Mouse (Mus musculus): Measurements from ENCODE around the gene Ankrd11. TPM values are rescaled to one million over a fixed set of nuclear protein-coding genes. Genes with fewer than 3 reads are reported as not detected.

The Ankrd11 gene
- polyA plus RNA-seq, 1 experiment from 2014 or later, result 13.6 TPM

DNA sequence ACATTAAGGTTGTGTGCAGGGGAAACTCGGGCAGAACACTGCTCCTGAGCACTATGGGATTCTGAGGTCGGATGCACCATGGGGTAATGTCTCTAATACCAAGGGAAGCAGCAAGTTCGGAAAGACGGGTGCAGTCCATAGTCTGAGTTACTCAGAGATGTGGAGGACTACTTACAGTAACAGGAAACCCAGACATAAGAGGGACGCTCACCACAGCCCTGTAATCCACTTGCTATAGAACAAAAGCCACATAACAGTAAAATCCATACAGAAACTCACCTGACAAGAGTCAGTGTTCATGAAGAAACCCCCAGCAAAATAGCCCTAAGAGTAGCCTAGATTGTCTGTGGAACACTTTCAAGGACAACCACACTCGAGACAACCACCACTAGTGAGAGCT is 118.0 kb downstream of the Ankrd11 start:
- no peak for ATAC-seq (ENCODE audit: low read depth)
- Histone ChIP-seq H3K9ac (no peak overlapping the region), H3K4me3 (replicated peaks) (no peak overlapping the region), H3K9me3 (replicated peaks) (no peaks in the 10 kb centered on the region), H3K4me1 (replicated peaks) (peaks cover 64% of the 10 kb centered on the region), H3K27me3 (no peaks in the 10 kb centered on the region), H3K27ac (no peak overlapping the region), H3K36me3 (peaks cover 5% of the 10 kb centered on the region; the same call in 1 of the 2 replicates), H3K4me2 (no peak overlapping the region)
- no peak for DNase-seq
- WGBS (ENCODE audit: insufficient replicate concordance), result 47% methylated on average over 6 of the region's 6 CpGs

DNA sequence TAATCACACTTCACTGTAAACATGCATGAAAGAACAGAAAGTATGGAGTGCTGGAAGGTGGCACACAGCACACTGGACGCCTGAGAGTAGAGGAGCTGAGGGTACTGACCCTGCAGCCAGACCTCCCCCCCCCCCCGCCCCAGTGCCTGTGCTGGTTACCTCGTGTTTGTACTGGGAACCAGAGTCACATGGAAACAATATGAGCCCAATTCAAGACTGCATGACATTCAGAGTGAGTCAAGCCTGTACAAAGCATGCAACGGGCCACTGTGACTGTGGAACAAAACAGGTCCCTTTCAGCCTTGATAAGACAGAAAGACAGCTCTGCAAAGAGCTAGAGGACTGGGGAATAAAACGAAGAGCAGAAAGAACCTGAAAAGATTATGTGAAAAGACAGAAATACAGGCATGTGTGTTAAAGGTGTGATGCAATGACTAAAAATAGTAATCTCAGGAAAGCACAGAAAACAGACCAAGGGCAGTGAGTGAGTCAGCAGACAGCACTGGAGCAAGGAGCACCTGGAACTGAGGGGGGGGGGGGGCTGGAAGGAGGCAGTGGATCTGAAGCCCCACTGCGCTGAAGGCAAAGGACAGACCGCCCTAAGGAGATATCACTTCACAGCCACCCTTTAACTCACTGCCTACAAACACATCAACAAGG is 118.5 kb downstream of the Ankrd11 start:
- no peak overlapping the region for H3K27ac ChIP-seq

DNA sequence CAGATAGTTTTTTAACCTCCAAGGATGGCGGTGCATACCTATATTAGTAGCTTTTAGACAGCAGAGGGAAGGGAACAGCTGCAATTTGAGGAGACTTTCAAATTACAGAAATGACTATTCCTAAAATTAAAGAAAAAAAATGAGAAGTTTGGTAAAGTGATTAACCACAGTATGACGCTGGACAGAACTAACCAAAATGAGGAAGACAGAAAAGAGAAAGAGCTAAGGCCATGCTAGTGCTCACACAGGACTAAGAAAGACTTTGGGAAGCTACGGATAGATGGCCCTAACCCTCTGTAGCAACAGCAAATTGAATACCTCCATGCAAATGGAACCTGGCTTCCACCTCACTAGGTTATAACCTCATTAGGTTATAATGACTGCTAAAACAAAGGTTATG is 119.1 kb downstream of the Ankrd11 start:
- Histone ChIP-seq H3K27ac (no peak overlapping the region), H3K9ac (no peak overlapping the region), H3K4me3 (replicated peaks) (no peak overlapping the region), H3K27me3 (no peaks in the 10 kb centered on the region), H3K9me3 (replicated peaks) (no peaks in the 10 kb centered on the region), H3K4me2 (no peak overlapping the region), H3K4me1 (replicated peaks) (peaks cover 75% of the 10 kb centered on the region), H3K36me3 (peaks cover 5% of the 10 kb centered on the region; the same call in 1 of the 2 replicates)
- ATAC-seq (ENCODE audit: low read depth), result no peak
- DNase-seq, result no peak
- 60% methylated on average over 3 of the region's 3 CpGs for WGBS (ENCODE audit: insufficient replicate concordance)

More for the DNA sequence above, 118.5 kb downstream of the Ankrd11 start:
- no peak for ATAC-seq (ENCODE audit: low read depth)
- no peaks in the 10 kb centered on the region for H3K9me3 ChIP-seq (replicated peaks)
- DNase-seq, result no peak
- H3K4me3 ChIP-seq (replicated peaks), result no peak overlapping the region
- 0 out of 2 replicates have a peak overlapping the region, but pooled peaks have one; percentile 11 for H3K9ac ChIP-seq
- WGBS (ENCODE audit: insufficient replicate concordance), result 43% methylated on average over 7 of the region's 7 CpGs
- peaks cover 5% of the 10 kb centered on the region; the same call in 1 of the 2 replicates for H3K36me3 ChIP-seq
- peaks cover 69% of the 10 kb centered on the region for H3K4me1 ChIP-seq (replicated peaks)
- H3K4me2 ChIP-seq, result no peak overlapping the region
- no peaks in the 10 kb centered on the region for H3K27me3 ChIP-seq

DNA sequence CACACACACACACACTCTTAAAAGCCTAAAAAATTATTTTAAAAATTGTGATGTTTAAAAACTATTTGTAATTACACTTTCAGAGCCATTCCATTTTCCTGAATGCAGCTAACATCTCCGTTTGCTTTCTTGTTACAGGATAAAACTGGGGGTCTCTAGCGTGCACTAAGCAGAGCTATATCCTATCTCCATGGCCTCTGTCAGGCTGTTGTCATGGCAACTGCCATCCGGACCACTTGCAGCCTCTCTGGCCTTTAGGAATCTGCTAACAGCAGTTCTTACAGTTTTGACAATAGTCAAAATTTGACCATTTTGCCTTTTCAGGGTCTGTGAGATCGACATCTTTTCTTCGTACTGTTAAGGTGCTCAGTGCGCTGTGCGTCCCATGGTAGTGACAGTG is 121.2 kb downstream of the Ankrd11 start:
- H3K27me3 ChIP-seq, result no peaks in the 10 kb centered on the region
- peaks cover 77% of the 10 kb centered on the region for H3K4me1 ChIP-seq (replicated peaks)
- peaks cover 3% of the 10 kb centered on the region for H3K36me3 ChIP-seq
- H3K9me3 ChIP-seq (replicated peaks), result no peaks in the 10 kb centered on the region
- H3K4me2 ChIP-seq, result no peak overlapping the region
- no peak overlapping the region for H3K4me3 ChIP-seq (replicated peaks)
- ATAC-seq (ENCODE audit: low read depth) (no peak), DNase-seq (no peak)
- WGBS (ENCODE audit: insufficient replicate concordance), result 82% methylated on average over 7 of the region's 7 CpGs
- H3K9ac ChIP-seq, result no peak overlapping the region
- no peak overlapping the region for H3K27ac ChIP-seq

DNA sequence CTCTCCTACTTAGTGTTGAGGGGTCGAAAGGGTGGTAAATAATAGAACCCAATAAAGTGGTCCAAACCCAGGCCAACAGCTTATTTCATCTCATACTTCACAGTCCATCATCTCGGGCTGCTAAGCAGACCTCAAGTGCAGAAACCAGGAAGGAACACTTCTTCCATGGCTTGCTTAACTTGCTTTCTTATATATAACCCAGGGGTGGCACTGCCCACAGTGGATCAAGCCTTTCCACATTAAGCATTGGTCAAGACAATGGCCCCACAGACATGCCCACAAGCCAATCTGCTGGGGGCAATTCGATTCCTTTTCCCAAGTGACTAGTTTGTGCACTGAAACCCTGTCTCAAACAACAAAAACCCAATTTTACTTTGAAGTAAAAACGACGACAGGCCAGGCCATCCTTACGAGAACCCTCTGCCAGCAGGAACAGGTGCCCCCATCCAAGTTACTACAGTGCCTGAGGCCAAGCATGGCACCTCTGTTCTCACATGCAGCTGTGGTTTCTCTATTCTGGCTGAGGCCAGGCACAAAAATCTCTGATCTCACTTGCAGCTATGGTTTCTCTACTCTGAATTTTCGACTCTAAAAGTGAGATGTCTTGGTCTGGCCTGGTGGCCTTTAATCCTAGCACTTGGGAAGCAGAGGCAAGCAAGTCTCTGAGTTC is 123.5 kb downstream of the Ankrd11 start:
- Histone ChIP-seq H3K4me2 (peak overlapping the region; percentile 4; the same call in 1 of the 2 replicates), H3K9ac (no peak overlapping the region), H3K36me3 (peaks cover 25% of the 10 kb centered on the region), H3K4me1 (replicated peaks) (peaks cover 55% of the 10 kb centered on the region), H3K4me3 (replicated peaks) (no peak overlapping the region), H3K9me3 (replicated peaks) (no peaks in the 10 kb centered on the region), H3K27me3 (no peaks in the 10 kb centered on the region), H3K27ac (peak overlapping the region; percentile 43)
- no peak for DNase-seq
- no peak for ATAC-seq (ENCODE audit: low read depth)
- 64% methylated on average over 7 of the region's 7 CpGs for WGBS (ENCODE audit: insufficient replicate concordance)

DNA sequence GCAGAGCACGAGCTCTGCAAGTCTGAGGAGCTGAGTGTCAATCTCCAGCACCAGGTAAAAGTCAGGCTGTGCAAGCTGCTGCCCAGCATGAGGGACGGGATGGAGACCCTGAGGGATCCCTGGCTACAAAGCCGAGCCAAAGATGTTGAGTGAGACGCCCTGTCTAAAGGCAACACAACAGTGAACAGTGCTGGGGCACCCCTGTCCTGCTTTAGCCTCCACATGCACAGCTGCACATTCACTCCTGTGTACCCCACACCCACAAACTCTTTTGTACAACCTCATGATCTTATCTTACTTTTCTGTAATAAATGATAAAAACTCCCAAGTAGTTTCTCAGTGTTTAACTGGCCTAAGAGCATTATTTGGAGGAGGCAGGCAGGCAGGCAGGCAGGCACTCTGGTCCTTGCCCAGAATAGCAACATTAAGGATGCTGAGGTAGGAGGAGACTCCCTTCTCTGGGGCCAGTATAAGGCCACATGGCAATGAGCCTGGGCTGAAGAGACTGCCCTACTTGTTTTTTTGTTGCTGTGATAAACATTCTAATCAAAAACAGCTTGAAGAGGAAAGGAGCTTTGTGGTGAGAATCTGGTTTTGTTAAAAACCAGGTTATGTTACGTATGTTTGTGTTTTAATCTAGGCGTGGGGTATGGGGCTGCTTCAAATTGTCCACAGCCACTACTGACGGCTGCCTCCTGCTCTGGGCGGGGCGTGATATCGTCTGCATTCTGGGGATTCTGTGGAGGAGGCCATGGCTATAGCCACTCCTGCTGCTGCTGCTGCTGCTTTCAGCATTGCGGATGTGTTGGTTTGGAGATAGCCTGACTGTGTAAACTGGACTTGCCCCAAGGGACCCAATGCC is 124.3 kb downstream of the Ankrd11 start:
- DNase-seq, result peak; percentile 22

DNA sequence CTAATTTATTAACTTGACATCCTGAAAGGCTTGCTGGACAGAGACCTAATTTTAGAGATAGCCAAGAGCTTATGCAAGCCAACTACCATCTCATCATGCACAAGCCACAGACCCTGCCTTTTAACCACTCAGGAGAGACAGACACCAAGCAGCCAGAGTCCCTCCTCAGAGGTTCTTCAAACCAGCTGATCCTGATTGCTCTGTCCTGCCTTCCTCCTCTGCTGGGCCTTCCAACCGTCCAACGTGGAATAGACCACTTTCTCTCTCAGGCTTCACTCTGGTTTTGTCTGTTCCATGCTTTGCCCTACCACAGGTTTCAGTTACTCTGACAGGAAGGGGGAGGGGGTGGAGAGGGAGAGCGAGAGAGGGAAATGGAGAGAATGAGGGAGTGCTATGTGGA is 125.3 kb downstream of the Ankrd11 start:
- Histone ChIP-seq H3K4me2 (no peak overlapping the region), H3K9ac (no peak overlapping the region), H3K9me3 (replicated peaks) (no peaks in the 10 kb centered on the region), H3K4me1 (replicated peaks) (peaks cover 52% of the 10 kb centered on the region), H3K4me3 (replicated peaks) (no peak overlapping the region), H3K36me3 (peaks cover 40% of the 10 kb centered on the region), H3K27ac (no peak overlapping the region), H3K27me3 (no peaks in the 10 kb centered on the region)
- WGBS (ENCODE audit: insufficient replicate concordance), result 40% methylated on average over 3 of the region's 3 CpGs
- ATAC-seq (ENCODE audit: low read depth) (no peak), DNase-seq (no peak)

More for the DNA sequence above, 124.3 kb downstream of the Ankrd11 start:
- H3K9me3 ChIP-seq (replicated peaks), result no peaks in the 10 kb centered on the region
- 31% methylated on average over 11 of the region's 11 CpGs for WGBS (ENCODE audit: insufficient replicate concordance)
- H3K27ac ChIP-seq, result peak overlapping the region; percentile 43
- H3K4me1 ChIP-seq (replicated peaks), result peaks cover 53% of the 10 kb centered on the region
- no peak overlapping the region for H3K4me3 ChIP-seq (replicated peaks)
- H3K36me3 ChIP-seq, result peaks cover 33% of the 10 kb centered on the region
- H3K4me2 ChIP-seq, result peak overlapping the region; percentile 4; the same call in 1 of the 2 replicates
- peak; percentile 68 for ATAC-seq (ENCODE audit: low read depth)
- H3K9ac ChIP-seq, result peak overlapping the region; percentile 23; the same call in 1 of the 2 replicates
- no peaks in the 10 kb centered on the region for H3K27me3 ChIP-seq

DNA sequence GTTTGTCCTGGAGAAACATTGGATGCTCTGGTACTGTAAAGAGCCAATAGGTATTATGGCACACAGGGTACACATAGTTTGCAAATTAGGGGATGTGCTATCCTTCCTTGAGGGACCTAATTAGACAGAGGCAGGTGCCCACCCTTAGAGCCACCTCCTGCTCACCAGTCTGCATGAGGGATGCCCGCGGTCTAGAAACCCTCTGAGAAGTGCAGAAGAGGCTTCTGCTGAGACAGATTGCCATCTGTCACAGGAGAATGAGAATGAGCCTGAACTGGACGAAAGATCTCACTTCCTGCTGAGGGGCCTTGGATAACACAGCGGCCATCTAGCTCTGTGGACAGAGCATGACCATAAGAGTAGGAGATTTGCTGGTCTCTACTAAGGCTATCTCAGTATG is 129.2 kb downstream of the Ankrd11 start:
- peaks cover 51% of the 10 kb centered on the region for H3K36me3 ChIP-seq
- DNase-seq, result no peak
- 80% methylated on average over 4 of the region's 4 CpGs for WGBS (ENCODE audit: insufficient replicate concordance)

DNA sequence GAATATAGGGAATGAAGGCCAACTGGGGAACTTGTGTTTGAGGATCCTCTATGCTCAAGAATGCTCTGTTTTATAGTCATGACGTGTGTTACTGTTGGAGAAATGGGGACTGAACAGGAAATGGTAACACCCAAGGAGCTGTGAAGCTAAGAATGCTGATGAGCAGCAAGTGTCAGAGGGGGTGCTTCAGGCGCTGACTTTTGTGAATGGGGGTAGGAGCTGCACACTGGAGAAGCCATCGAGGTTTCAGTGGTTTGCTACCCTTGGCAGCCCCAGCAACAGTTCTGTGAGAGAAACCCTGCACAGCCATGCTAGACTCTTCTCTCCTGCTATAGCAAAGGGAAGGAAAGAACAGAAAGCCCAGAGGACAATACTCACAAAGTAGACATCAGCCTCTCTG is 129.9 kb downstream of the Ankrd11 start:
- no peak overlapping the region for H3K4me3 ChIP-seq (replicated peaks)
- peaks cover 15% of the 10 kb centered on the region for H3K4me1 ChIP-seq (replicated peaks)
- H3K9me3 ChIP-seq (replicated peaks), result no peaks in the 10 kb centered on the region
- H3K27me3 ChIP-seq, result no peaks in the 10 kb centered on the region
- ATAC-seq (ENCODE audit: low read depth), result no peak
- WGBS (ENCODE audit: insufficient replicate concordance), result 55% methylated on average over 3 of the region's 3 CpGs
- H3K9ac ChIP-seq, result no peak overlapping the region
- DNase-seq, result no peak
- no peak overlapping the region for H3K27ac ChIP-seq
- peaks cover 58% of the 10 kb centered on the region for H3K36me3 ChIP-seq
- no peak overlapping the region for H3K4me2 ChIP-seq

More for the DNA sequence above, 129.2 kb downstream of the Ankrd11 start:
- H3K27me3 ChIP-seq, result no peaks in the 10 kb centered on the region
- H3K9ac ChIP-seq, result no peak overlapping the region
- ATAC-seq (ENCODE audit: low read depth), result no peak
- H3K4me1 ChIP-seq (replicated peaks), result peaks cover 22% of the 10 kb centered on the region
- no peak overlapping the region for H3K4me2 ChIP-seq
- H3K4me3 ChIP-seq (replicated peaks), result no peak overlapping the region
- H3K27ac ChIP-seq, result no peak overlapping the region
- H3K9me3 ChIP-seq (replicated peaks), result no peaks in the 10 kb centered on the region

DNA sequence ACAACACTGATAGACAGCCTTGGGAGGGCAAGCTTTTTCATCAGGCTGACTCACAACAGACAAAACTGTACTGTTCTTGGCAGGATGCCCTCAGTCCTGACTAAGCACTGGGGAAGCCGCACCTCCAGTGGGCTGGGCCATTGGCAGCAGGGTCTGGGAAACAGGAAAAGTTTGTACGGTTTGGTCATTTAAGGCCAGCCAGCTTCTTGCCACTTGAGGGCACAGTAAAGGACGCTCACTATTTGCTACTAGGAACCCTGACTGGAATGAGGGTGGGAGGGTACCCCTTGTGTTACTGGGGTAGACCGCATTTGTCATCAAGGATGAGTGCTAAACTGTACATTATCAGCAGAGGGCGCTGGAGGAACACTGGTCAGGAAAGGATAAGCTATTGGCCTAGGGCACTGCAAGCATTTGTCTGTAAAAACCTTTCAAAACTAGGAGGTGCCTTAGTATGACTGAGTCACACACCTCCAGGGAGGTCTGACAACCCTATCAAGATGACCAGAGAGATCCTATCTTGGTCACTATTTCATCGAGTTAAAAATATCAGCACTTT is 135.5 kb downstream of the Ankrd11 start:
- peak; percentile 69 for ATAC-seq (ENCODE audit: low read depth)
- peak; percentile 57 for DNase-seq
- 39% methylated on average over 6 of the region's 6 CpGs for WGBS (ENCODE audit: insufficient replicate concordance)

DNA sequence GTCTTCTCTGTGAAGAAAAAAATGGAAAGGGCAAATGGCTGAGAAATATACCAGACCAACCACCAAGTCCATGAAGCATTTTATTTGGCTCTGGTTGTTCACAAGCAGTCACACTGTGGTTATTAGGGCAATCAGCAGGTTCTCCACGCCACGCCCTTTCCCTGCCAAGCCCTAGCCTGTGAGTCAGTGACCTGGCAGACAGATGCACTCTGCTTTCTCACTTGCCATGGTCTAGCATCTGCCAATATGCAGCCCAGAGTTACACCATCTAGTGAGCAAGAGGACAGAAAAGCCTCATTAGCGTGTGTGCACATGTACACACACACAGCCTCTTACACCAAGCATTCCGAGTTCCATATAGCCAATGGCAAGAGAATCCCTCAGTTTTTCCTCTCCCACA is 136.7 kb downstream of the Ankrd11 start:
- Histone ChIP-seq H3K9me3 (replicated peaks) (no peaks in the 10 kb centered on the region), H3K4me2 (no peak overlapping the region), H3K36me3 (peaks cover 37% of the 10 kb centered on the region), H3K4me3 (replicated peaks) (no peak overlapping the region), H3K9ac (no peak overlapping the region), H3K27ac (0 out of 2 replicates have a peak overlapping the region, but pooled peaks have one; percentile 23), H3K4me1 (replicated peaks) (peaks cover 19% of the 10 kb centered on the region), H3K27me3 (no peaks in the 10 kb centered on the region)
- ATAC-seq (ENCODE audit: low read depth) (no peak), DNase-seq (no peak)
- 81% methylated on average over 4 of the region's 4 CpGs for WGBS (ENCODE audit: insufficient replicate concordance)

More for the DNA sequence above, 135.5 kb downstream of the Ankrd11 start:
- H3K4me3 ChIP-seq (replicated peaks), result no peak overlapping the region
- H3K27ac ChIP-seq, result no peak overlapping the region; the same call in 1 of the 2 replicates
- no peak overlapping the region for H3K9ac ChIP-seq
- H3K4me1 ChIP-seq (replicated peaks), result peaks cover 19% of the 10 kb centered on the region
- H3K27me3 ChIP-seq, result no peaks in the 10 kb centered on the region
- H3K4me2 ChIP-seq, result no peak overlapping the region
- H3K9me3 ChIP-seq (replicated peaks), result no peaks in the 10 kb centered on the region
- peaks cover 34% of the 10 kb centered on the region for H3K36me3 ChIP-seq

All from liver, embryonic 13.5 days (tissue).